Mouse (Mus musculus) kidney, adult 18-20 months (tissue): Measurements from ENCODE around the gene Il1b.
A peak's percentile ranks its signal among the peaks of the same experiment; 100 is the strongest.

ENCODE experiments used
- DNase-seq: peaks from one replicate; pipeline ENCODE4 v3.0.0; 2021

The Il1b gene

DNA sequence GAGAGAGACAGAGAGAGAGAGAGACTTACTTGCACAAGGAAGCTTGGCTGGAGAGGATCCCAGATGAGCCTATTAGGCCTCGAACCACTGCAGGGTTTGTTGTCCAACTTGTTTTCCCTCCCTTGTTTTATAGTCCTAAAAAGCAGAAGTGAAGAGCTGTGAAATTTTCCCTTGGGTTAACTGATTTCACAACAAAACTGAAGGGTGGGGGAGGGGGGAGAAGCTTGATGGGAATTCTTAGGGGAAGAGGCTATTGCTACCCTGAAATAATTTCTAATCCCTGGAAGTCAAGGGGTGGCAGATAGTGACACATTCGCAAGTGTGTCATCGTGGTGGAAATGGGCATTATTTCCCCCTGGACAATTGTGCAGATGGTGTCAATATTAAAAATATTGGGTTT is at the start of gene Il1b:
Gene Il1b (minus strand): TSS at position 101 of the 400 bp plus-strand sequence.
- DNase-seq, result no peak

GRCm38 (mm10) chr2:129419361-129419880 is 48.5 kb upstream of the Il1b start:
- no peak for DNase-seq

DNA sequence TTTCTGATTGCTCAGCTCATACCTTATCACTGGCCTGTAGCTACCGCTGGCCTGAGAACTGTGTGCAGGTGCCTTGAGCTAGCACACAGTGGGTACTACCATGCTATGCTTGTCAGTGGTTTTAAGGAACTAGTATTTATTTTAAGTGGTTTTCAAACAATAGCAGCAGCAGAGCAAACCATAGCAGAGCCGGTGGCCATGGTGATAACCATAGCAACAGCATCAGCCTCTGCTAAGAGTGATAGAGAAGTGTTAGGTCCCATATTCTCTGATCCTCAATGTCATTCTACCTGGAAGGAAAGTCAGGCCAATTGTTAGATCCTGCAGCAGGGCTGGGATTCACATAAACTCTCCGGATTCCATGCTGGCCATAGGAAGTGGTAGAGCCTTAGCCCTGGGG is 43.7 kb upstream of the Il1b start:
- DNase-seq, result no peak

- no peak for DNase-seq
Measured at GRCm38 (mm10) chr2:129413488-129413887, 42.5 kb upstream of the Il1b start.

- DNase-seq, result no peak
Measured at GRCm38 (mm10) chr2:129411651-129412050, 40.7 kb upstream of the Il1b start.

DNA sequence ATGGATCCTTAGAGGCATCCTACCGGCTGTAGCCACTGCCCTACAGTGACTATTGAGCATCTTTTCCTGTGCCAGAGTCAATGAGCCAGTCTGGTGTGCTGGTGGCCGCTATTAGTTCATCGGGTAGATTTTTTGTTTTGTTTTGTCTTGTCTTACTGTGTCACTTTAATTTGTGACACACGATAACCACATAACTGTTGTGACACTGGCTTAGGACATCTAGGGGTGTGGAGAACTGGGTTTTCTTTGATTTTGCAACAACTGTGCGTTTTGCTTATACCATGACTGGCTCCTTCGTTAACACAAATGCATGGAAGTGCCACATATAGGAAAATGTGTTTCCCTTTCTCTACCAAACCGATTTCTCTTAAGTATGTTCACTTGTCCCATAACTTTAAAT is 39.4 kb upstream of the Il1b start:
- DNase-seq, result no peak

GRCm38 (mm10) chr2:129408476-129408875 is 37.5 kb upstream of the Il1b start:
- peak; percentile 58 for DNase-seq

GRCm38 (mm10) chr2:129407596-129407995 is 36.7 kb upstream of the Il1b start:
- DNase-seq, result no peak

- no peak for DNase-seq
Measured at GRCm38 (mm10) chr2:129406508-129406907, 35.6 kb upstream of the Il1b start.

GRCm38 (mm10) chr2:129403786-129404185 is 32.8 kb upstream of the Il1b start:
- DNase-seq, result no peak

- no peak for DNase-seq
Measured at GRCm38 (mm10) chr2:129402330-129402729, 31.4 kb upstream of the Il1b start.

- no peak for DNase-seq
Measured at GRCm38 (mm10) chr2:129401803-129402202, 30.9 kb upstream of the Il1b start.

GRCm38 (mm10) chr2:129398176-129398575 is 27.2 kb upstream of the Il1b start:
- DNase-seq, result no peak

DNA sequence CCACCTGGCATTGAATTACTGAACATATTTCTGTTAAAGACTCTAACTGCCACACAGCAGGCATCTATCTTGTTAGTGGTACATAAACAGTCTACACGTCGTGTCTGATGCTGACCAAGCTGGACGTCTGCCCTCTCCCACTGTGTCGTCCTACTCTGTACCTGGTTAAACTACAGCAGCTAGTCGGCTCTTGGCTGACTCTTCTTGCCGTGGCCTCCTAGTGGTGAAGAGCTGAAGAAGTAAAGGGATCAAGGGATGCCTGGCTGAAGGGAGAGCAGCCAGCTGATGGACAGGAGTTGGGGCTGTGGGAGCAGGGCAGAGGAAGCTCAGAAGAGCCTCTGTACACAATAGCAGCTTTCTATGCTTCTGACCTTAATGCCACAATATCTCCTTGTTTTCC is 22.6 kb upstream of the Il1b start:
- DNase-seq, result no peak

DNA sequence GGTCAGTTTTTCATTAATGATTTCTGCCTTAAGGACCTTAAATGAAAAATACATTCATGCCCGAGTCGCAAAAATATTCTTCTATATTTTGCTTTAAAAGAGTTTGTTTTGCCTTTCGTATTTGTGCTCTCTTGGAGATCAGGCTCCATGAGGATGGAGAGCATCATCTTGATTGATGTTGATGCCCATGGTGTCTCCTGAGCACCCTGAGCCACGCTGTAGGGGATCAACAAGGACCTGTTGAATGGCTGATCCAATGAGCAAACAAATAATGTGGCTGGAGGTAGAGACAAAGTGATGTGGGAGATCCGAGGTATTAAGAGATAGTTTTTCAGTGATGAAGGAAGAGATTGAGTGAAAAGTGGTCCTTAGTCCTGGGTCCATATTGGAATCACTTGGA is 19.2 kb upstream of the Il1b start:
- no peak for DNase-seq

- no peak for DNase-seq
Measured at GRCm38 (mm10) chr2:129389323-129389722, 18.4 kb upstream of the Il1b start.

- no peak for DNase-seq
Measured at GRCm38 (mm10) chr2:129385331-129385730, 14.4 kb upstream of the Il1b start.

DNA sequence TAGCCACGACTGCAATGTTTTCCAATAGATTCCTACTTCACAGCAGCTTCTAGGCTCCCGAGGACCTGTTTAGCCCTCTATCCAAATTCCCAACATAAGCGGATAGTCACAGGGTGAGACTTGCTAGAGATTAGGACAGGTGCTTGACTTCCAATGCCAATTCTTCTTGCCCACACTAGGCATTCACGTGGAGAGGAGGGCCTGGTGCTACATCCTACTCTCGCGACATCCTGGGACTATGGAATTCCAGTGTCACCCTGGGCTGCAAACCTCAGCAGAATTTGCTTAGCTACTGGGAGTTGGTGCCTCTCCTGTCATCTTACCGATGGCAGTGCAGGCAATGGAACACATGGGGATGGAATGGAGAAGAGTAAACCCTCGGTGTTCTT is 13.3 kb upstream of the Il1b start:
- DNase-seq, result no peak

DNA sequence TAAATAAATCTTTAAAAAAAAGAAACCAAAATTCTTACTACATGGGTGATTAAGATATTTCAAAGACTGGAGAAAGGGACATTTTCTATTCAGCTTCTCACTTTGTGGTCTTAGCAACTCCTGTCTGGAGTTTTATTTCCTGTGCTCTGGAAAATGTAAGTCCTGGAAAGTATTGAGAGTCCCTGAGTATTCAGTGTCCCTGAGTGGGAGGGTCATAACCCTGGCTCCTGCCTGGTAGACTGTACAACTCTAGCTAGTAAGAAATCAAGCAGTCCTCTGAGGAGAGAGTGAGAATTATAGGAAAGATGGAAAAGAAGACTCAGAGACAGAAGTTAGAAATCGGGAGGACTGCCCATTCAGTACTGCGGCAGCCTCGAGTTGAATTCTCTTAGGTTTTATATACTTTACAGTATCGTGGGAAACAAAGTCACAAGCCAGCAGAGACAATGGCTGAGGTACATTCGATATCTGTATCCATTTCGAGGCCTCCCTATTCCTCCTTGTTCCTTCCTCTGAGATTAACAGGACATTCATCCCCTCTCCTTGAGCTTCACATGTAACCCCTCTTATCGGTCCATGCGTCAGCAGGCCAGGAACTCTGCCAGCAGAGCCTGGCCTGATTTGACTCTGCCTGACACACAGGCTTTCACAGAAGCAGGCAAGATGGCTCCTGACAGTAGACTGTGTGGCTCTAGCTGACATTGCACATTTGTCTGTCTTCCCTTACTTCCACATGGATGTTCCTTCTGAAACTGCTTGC is 12.8 kb upstream of the Il1b start:
- no peak for DNase-seq

DNA sequence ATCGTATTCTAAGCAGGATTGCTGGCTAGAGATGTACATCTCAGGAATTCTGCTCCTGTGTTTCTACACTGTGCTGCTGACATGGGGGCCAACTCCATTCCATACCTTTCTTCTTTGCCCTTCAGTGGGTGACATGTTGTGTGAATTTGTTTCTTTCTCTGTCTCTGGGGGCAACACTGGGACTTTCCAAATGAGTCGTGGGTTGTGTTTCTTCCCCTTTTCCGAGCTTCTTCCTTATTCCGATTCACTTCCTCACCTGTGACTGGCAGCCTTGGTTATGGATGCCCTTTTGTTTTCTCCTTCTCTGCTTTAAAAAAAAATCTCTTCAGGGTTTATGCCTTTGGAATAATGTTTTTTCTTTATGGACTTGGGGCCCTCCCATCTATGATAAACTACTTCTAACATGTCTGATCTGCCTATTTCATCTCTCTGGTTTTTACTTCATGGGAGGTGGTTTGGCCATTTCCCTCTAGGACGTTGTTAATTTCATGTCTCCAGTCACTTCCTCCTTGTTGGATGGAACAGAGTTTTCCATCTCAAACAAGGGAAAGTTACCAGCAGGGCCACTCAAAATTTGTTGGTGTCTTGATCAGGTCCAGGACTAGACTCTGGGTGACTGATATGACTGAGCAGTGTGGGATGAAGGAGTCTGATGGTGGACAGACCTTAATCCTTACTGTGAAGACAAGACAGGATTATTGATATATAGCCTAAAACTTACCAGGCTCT is 10.0 kb upstream of the Il1b start:
- DNase-seq, result no peak

DNA sequence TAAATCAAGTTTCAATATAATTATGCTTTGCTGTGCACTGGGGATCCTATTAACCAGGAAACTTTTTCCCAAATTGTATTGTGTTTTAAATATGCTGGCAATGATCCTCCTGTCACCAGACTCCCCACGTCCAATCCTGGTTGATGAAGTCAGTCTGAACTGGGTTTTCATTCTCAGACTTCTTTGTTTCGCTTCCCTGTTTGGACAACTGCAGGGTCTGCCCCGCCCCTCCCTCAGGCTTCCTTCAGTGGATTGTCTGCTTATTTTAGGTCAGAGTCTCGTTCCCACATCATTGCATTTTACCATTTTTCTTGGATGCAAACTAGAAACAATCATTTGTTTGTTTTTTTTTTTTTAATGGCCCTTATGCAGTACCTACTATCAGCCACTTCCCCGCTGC is 9.3 kb upstream of the Il1b start:
- DNase-seq, result no peak

DNA sequence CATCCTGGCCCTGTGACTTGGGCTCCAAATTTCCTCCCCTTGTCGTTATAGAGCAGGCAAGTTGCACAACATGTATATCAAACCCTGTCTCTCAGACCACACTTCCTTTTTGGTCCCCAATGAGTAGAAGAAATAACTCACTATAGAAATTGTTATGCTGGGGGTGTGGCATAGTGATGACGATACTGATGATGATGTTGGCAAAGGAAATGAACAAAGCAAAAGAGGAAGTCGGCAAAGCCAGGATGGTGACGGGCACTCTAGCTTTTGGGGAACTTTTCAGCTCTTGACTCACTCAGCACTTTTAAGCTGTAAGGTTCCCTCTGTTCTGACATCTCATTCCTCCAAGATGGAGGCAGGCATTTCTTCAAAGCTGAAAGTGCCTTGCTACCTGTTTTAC is 2.4 kb upstream of the Il1b start:
- no peak for DNase-seq

DNA sequence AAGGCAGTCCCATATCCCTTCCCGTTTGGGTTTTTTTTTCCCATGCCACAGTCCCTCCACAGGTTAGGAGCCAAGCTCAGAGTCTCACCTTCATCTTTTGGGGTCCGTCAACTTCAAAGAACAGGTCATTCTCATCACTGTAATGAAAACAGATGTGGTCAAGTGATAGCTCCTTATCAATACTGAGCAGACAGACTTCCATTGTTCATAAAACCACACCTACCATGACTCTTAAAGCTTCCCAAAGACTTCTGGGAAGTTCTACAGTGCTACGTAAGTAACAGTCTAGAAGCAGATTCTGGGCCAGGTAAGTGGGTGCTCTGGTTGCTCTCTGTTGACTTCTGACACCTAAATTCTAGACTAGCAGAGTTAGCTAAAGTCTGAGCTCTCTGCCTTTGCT is 1.3 kb downstream of the Il1b start:
- DNase-seq, result no peak

DNA sequence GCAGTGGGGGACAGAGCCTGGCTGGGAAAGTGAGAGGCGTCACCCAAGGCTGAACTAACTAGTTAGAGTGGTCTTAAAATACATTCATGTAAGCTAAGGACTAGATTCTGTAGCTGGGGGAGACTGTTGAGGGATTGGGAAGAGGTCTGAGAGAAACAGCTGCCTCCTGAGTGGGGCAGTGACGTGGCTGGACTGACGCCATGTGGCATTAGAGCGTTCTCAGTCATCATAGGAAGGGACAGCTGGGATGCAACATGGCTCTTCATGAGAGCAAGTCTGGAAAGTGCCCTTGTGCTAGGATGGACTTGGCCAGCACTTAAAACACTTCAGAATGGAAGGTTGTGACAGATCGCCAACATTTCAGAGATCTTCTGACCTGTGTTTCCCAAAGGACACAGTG is 2.1 kb downstream of the Il1b start:
- no peak for DNase-seq
